Mouse (Mus musculus) lung, adult 10 weeks (tissue): ENCODE data around the gene Gm2310. TPM values are rescaled to one million over a fixed set of nuclear protein-coding genes. Genes with fewer than 3 reads are reported as not detected.

ENCODE experiments used
- polyA plus RNA-seq: library from polyadenylated mRNA; stranded (reverse); fragments of 350-450 nt; fragmentation: Illumina TruSeq; extraction: RNeasy Lipid Tissue Mini Kit (QIAGEN cat#74804); gene quantifications from one replicate; pipeline ENCODE4 v1.2.3, GENCODE M21; 2014; ENCODE audit warnings: low read depth, low replicate concordance; ENCODE audit not compliant: insufficient read depth

Gm2310 gene
- not detected for polyA plus RNA-seq

GRCm38 (mm10) chr15:8519853-8520252 lies at the start of gene Gm2310:
Gene Gm2310, minus strand, starts transcription at chr15:8519953.

Other genes with a start within 250 kb of the Gm2310 start
- gene Nipbl, start 75.5 kb downstream of the Gm2310 start, polyA plus RNA-seq, result 7.4 TPM
- 11.7 TPM for gene Slc1a3, start 190.8 kb upstream of the Gm2310 start, polyA plus RNA-seq